Mouse (Mus musculus) liver, embryonic 15.5 days (tissue): ENCODE results near the gene Ppp5c. TPM values are rescaled to one million over a fixed set of nuclear protein-coding genes. Genes with fewer than 3 reads are reported as not detected.

Experiments used
- ATAC-seq: fragments of 200-750 bp; cut with Nextera tagmentation; 2 replicates; pipeline ENCODE4 v1.8.0; 2017; ENCODE audit warnings: moderate number of reproducible peaks, mild to moderate bottlenecking, moderate library complexity; ENCODE audit not compliant: insufficient read depth
- H3K27ac ChIP-seq: fragments of 300-500 bp; sonication (generic); replicated peaks from 2 replicates; pipeline ENCODE4 v1.5.1; 2015; ENCODE audit warnings: mild to moderate bottlenecking, inconsistent platforms
- H3K27me3 ChIP-seq: fragments of 300-500 bp; sonication (generic); 2 replicates; pipeline ENCODE4 v1.6.1; 2015; ENCODE audit warnings: mild to moderate bottlenecking, inconsistent platforms
- H3K36me3 ChIP-seq: fragments of 300-500 bp; sonication (generic); replicated peaks from 2 replicates; pipeline ENCODE4 v1.6.1; 2015; ENCODE audit warnings: moderate library complexity, mild to moderate bottlenecking, inconsistent platforms
- H3K4me1 ChIP-seq: fragments of 300-500 bp; sonication (generic); replicated peaks from 2 replicates; pipeline ENCODE4 v1.6.1; 2015; ENCODE audit warnings: inconsistent platforms
- H3K4me2 ChIP-seq: fragments of 300-500 bp; sonication (generic); 2 replicates; pipeline ENCODE4 v1.6.1; 2015; ENCODE audit warnings: moderate library complexity, mild to moderate bottlenecking, inconsistent platforms
- H3K4me3 ChIP-seq: fragments of 300-500 bp; sonication (generic); replicated peaks from 2 replicates; pipeline ENCODE4 v1.5.1; 2015; ENCODE audit warnings: mild to moderate bottlenecking, inconsistent platforms
- H3K9ac ChIP-seq: fragments of 300-500 bp; sonication (generic); 2 replicates; pipeline ENCODE4 v1.6.1; 2015; ENCODE audit warnings: moderate library complexity, mild to moderate bottlenecking, inconsistent platforms
- H3K9me3 ChIP-seq: fragments of 300-500 bp; sonication (generic); replicated peaks from 2 replicates; pipeline ENCODE4 v1.6.1; 2016; ENCODE audit warnings: inconsistent platforms
- WGBS: fragments of 180-500 bp; shearing (Covaris S2); methylation state at CpG from one replicate; pipeline ENCODE4 v1.1.7; 2015; ENCODE audit warnings: mixed read lengths; ENCODE audit not compliant: insufficient replicate concordance; 5-methylcytosine and 5-hydroxymethylcytosine counted together
- polyA plus RNA-seq: library from polyadenylated mRNA; unstranded; fragments of >200 nt; fragmentation: Nextera tagmentation; extraction: Ambion mirVana; gene quantifications from 2 replicates; pipeline ENCODE4 v1.2.1, GENCODE M21; 2015

Ppp5c gene
- polyA plus RNA-seq, 1 experiment from 2014 or later, result 43.2 TPM

DNA sequence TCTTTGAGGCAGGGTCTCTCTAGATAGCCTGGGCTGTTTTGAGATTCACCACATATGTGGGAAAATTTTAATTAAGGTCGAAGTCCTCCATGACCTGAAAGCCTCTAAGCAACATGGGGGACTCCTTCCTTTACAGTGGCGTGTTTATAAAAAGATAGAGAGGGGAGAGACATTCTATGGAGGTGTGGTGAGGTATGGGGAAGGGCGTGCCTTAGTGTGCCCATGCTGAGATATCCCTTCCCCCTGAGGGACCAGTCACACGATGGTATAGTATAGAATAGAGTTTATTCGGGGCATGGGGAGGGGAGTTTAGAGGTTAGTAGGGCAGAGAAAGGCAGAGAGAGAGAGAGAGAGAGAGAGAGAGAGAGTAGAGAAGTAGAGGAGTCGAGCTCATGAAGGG lies 49.6 kb downstream of the Ppp5c start:
- Histone ChIP-seq H3K9me3 (no peaks in the 10 kb centered on the region), H3K27ac (peak overlapping the region; percentile 29), H3K4me3 (no peak overlapping the region), H3K36me3 (no peaks in the 10 kb centered on the region), H3K27me3 (no peaks in the 10 kb centered on the region), H3K4me1 (peaks cover 33% of the 10 kb centered on the region), H3K9ac (no peak overlapping the region), H3K4me2 (peak overlapping the region; percentile 46)
- WGBS, result 32% methylated on average over 6 of the region's 6 CpGs
- ATAC-seq, result peak; percentile 87

DNA sequence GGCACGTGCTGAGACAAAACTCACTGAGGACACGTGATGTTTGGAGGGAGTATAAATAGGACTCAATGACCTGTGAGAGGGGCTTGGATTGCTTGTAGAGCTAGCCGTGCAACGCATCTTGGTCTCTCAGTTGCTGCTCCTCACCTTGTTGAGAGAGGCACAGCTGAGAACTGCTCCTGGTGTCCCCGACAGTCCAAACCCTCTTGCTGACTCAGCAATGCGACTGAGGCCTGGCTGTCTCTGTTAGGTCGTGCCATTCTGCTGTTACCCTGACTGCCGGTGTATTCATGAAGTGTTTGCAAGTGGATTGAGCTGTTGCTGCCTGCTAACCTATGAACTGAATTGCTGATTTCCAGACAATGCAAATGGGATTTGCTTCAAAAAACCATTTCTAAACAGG lies 51.4 kb downstream of the Ppp5c start:
- WGBS, result 67% methylated on average over 8 of the region's 8 CpGs
- Histone ChIP-seq H3K9ac (no peak overlapping the region), H3K4me1 (peaks cover 33% of the 10 kb centered on the region), H3K36me3 (no peaks in the 10 kb centered on the region), H3K4me2 (no peak overlapping the region), H3K4me3 (no peak overlapping the region), H3K27ac (no peak overlapping the region), H3K9me3 (no peaks in the 10 kb centered on the region), H3K27me3 (no peaks in the 10 kb centered on the region)
- no peak for ATAC-seq

DNA sequence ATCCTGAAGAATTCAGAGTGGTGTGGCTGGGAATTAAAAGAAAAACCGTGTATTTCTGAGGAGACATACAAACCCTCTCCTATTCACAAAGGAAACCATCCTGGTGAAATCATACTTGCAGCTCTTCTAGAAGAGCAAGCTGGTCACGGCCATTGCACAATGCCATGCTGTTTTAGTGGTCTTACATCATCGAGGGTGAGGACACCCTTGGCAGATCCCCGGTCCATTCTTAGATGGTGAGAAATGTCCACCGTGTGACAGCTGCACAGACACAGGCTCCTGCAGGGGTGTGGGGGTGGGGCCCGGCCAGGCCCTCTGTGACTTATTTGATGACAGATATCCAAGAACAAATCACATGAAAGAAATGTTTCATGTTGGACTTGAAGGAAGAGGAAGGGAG lies 53.7 kb downstream of the Ppp5c start:
- 44% methylated on average over 6 of the region's 6 CpGs for WGBS
- ATAC-seq, result no peak
- H3K9me3 ChIP-seq, result no peaks in the 10 kb centered on the region
- no peak overlapping the region for H3K4me3 ChIP-seq
- no peak overlapping the region for H3K4me2 ChIP-seq
- H3K9ac ChIP-seq, result no peak overlapping the region
- no peak overlapping the region for H3K27ac ChIP-seq
- no peaks in the 10 kb centered on the region for H3K27me3 ChIP-seq
- H3K4me1 ChIP-seq, result peaks cover 20% of the 10 kb centered on the region
- H3K36me3 ChIP-seq, result no peaks in the 10 kb centered on the region

DNA sequence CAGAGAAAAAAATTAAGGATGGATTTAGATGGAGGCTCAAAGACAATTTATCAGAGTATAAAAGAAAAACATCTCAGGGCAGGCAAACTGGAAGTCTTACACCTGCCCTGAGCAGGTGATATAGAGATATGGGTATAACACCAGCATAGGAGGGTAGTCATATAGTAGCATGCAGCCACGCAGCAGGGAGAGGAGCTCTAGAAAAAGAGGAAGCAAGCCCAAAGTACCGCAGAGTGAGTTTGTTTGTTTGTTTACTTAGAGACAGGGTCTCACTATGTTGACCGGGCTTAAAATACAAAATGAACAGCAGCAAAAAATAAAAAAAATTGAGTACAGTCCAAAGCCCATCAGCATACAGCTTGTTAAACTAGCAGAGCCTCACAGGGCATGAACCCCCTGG lies 56.6 kb downstream of the Ppp5c start:
- WGBS, result 30% methylated on average over 3 of the region's 3 CpGs
- Histone ChIP-seq H3K9me3 (no peaks in the 10 kb centered on the region), H3K36me3 (no peaks in the 10 kb centered on the region), H3K9ac (no peak overlapping the region), H3K4me3 (no peak overlapping the region), H3K27ac (no peak overlapping the region), H3K4me2 (no peak overlapping the region), H3K27me3 (no peaks in the 10 kb centered on the region), H3K4me1 (peaks cover 4% of the 10 kb centered on the region; the same call in 1 of the 2 replicates)
- no peak for ATAC-seq

DNA sequence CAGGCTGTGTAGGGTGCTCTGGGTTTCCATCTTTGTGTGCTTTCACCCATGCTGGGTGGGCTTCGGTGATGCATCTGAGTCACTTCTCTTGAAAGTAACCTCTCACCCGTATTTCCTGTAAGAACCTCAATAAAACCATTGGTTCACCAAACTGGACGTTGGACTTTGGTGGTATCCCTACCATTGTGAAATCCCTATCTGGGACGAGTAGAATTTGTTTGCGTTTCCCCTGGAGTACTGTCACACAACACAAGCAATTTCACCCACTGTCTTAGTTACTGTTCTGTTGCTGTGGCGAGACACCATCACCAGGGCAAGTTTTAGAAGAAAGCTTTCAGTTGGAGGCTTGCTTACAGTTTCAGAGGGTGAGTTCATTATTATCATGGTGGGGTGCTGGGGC lies 59.3 kb downstream of the Ppp5c start:
- Histone ChIP-seq H3K9me3 (no peaks in the 10 kb centered on the region), H3K36me3 (no peaks in the 10 kb centered on the region), H3K4me2 (no peak overlapping the region), H3K4me3 (no peak overlapping the region), H3K4me1 (no peaks in the 10 kb centered on the region), H3K27ac (peak overlapping the region; percentile 53; the same call in 1 of the 2 replicates), H3K27me3 (no peaks in the 10 kb centered on the region), H3K9ac (no peak overlapping the region)
- peak; percentile 52; the same call in 1 of the 2 replicates for ATAC-seq
- 58% methylated on average over 6 of the region's 6 CpGs for WGBS

DNA sequence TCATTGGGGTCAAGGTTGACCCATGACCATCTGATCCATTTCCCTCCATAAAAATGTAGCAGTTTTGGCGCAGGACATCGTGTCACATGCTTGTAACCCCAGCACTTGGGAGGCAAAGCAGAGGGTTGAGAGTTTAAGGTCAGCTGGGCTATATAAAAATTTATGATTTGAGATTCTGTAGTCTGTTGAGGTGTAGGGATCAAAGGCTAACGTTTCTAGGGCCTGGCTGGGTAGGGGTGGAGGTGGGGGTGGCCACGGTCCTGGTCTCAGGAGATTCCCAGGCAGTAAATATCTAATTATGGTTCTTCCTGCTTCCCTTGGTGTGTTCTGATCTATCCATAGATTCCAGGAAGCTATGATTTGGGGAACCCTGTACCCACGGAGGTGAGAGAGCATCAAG lies 66.0 kb downstream of the Ppp5c start:
- ATAC-seq, result no peak
- Histone ChIP-seq H3K4me3 (no peak overlapping the region), H3K9me3 (no peaks in the 10 kb centered on the region), H3K4me1 (no peaks in the 10 kb centered on the region), H3K9ac (no peak overlapping the region), H3K27me3 (peaks cover 7% of the 10 kb centered on the region; the same call in 1 of the 2 replicates), H3K27ac (no peak overlapping the region), H3K36me3 (no peaks in the 10 kb centered on the region), H3K4me2 (no peak overlapping the region)
- WGBS, result 49% methylated on average over 5 of the region's 5 CpGs

DNA sequence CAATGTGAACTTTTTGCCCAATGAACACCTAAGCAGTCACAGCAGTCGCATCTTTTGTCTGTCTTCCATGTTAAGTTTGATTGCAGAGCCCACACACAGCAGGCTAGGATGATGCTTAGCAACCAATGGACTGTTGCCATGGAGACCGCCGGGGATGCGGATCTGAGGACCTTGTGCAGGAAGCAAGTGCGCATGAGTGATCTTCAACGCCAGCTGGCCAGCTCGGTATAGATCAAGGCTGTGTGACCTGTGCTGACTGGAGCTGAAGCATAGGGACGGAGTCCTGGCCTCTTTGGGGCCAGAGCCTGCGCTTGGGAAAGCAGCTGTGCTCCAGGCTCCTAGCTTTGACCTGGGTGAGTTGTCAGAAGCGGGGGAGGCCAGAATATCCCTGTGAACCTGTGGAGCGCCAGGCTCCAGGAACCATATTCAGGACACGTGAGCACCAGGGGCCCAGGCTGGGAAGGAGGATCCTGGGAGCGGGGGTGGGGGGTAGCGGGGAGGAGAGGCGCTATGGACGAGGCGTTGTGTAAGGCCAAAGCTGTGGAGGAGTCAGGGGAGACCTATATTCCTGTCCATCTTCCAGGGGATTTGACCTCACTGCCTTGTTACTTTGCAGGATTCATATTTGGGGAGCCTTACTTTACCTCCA lies 68.1 kb downstream of the Ppp5c start, which contains the start of gene Pnmal1:
Gene Pnmal1, plus strand, starts transcription at position 141 of the 649 bp plus-strand sequence.
- 34% methylated on average over 17 of the region's 17 CpGs for WGBS
- no peak for ATAC-seq
- Histone ChIP-seq H3K9me3 (no peaks in the 10 kb centered on the region), H3K36me3 (no peaks in the 10 kb centered on the region), H3K9ac (no peak within 1 kb of the TSS), H3K27ac (no peak within 1 kb of the TSS), H3K4me3 (no peak within 1 kb of the TSS), H3K27me3 (peaks cover 7% of the 10 kb centered on the region; the same call in 1 of the 2 replicates), H3K4me2 (no peak within 1 kb of the TSS), H3K4me1 (no peaks in the 10 kb centered on the region)

DNA sequence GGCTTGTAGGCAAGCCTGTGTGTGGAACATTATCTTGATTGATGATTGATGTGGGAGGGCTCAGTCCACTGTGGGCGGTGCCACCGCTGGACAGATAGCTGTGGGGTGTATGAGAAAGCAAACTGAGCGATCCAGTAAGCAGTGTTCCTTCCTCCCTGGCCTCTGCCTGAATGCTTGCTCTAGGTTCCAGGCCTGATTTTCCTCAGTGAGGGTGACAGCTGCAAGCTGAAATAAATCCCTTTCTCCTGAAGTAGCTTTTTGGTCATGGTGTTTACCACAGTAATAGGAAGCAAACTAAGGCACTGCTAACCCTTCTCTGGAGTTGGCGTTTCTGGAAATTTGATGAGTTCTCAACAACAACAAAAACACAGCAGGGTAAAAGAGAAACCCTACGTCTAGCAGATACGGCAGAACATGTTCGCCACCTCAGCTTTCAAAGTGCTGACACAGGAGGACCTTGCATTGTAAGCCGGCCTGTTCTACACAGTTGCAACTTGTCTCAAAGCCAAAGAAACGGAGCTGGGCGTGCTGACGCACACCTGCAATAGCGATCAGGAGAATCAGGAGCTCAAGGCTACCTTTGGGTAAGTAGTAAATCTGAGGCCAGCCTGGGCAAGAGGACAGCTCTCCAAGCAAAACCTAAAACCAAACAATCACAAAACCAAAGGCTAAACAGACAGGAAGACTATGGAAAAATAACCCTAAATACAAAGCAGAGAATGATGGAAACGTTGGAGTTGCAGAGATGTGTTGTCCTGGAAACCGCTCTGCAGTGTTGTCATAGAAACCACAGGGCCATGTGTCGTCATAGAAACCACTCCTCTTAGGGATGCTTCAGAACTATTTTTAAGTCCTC lies 71.1 kb downstream of the Ppp5c start:
- Histone ChIP-seq H3K4me2 (no peak overlapping the region), H3K9ac (no peak overlapping the region), H3K36me3 (no peaks in the 10 kb centered on the region), H3K9me3 (no peaks in the 10 kb centered on the region), H3K4me3 (no peak overlapping the region), H3K4me1 (no peaks in the 10 kb centered on the region), H3K27me3 (peaks cover 7% of the 10 kb centered on the region; the same call in 1 of the 2 replicates), H3K27ac (no peak overlapping the region)
- no peak for ATAC-seq
- WGBS, result 61% methylated on average over 15 of the region's 15 CpGs

DNA sequence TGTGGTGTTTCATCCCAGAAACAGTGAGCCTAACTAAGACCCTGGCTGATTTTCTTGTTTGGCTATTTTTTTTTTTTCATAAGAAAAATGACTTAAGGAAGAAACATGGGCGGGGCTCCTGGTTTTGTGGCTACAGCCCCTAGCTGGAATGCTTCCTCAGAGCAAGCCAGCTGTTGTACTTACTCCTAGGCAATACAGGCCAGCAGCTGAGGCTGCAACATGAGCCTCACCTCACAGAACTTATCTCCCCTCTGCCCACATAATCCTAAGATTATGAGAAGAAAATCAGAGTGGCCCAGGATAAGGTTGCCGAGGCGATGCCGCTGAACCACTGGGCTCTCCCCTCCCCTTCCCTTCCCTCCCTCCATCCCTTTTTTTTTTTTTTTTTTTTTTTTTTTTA lies 72.0 kb downstream of the Ppp5c start:
- Histone ChIP-seq H3K36me3 (no peaks in the 10 kb centered on the region), H3K4me1 (no peaks in the 10 kb centered on the region), H3K9me3 (no peaks in the 10 kb centered on the region), H3K27ac (no peak overlapping the region), H3K4me2 (no peak overlapping the region), H3K27me3 (peaks cover 7% of the 10 kb centered on the region; the same call in 1 of the 2 replicates), H3K9ac (no peak overlapping the region), H3K4me3 (no peak overlapping the region)
- 38% methylated on average over 4 of the region's 4 CpGs for whole genome bisulfite sequencing
- no peak for ATAC-seq
